Mouse (Mus musculus) cerebellum, adult 2 months (tissue): ENCODE measurements around the gene Homer3.

Source experiments
- CTCF ChIP-seq: fragments of 200-500 bp; IDR thresholded peaks from 2 replicates; pipeline ENCODE4 v1.5.1; 2011; ENCODE audit warnings: low read depth, mild to moderate bottlenecking, control low read depth, low read length, moderate library complexity, borderline replicate concordance; ENCODE audit not compliant: insufficient read depth
- POLR2A ChIP-seq: fragments of 200-500 bp; IDR thresholded peaks from 2 replicates; pipeline ENCODE4 v1.6.1; 2011; ENCODE audit warnings: low read length, control low read depth, borderline replicate concordance; ENCODE audit not compliant: insufficient read depth

DNA sequence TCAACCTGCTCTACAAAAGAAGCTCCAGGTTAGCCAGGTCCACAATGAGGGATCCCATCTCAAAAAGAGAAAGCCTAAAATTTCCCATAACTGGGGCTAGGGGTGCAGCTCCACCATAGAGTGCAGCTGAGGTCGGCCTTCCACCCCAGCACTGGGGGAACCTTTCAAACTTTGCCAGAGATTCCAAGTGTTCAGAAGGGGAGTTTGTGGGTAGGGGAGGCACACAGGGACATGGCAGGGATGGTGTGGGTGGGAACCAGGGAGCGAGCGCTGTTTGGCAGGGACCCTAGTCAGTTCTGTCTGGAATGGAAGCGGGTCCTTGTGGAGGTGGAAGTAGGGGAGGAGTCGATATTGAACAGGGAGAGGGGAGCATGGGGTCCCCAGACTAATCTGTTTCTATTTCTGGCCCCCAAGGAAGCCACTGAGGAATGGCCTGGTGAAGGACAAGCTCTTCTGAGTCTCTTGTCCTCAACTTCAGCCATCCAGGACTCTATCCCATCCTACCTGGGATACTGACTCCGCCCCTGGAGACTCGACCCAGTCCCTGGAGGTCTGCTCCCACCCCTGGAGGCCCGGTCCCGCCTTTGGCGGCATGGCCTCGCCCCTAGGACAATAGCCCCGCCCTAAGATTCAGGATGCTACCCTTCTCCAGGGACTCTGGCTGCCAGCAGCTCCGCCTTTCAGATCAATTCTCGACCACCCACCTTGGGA is 46.7 kb downstream of the Homer3 start, which contains the start of gene Gdf1:
- TF ChIP-seq CTCF (no peak), POLR2A (no peak)
